Mouse (Mus musculus): Measurements from ENCODE around the gene Enpp5. TPM values are rescaled to one million over a fixed set of nuclear protein-coding genes. Genes with fewer than 3 reads are reported as not detected.

Gene Enpp5
- polyA plus RNA-seq (2014; fragmentation: Illumina TruSeq; extraction: RNeasy Lipid Tissue Mini Kit (QIAGEN cat#74804); ENCODE audit: low read depth, low replicate concordance) = 474 TPM

GRCm38 (mm10) chr17:44078631-44079350 lies at the start of gene Enpp5:
Enpp5 (plus strand) TSS chr17:44078813.

GRCm38 (mm10) chr17:44105287-44106138 lies 26.9 kb downstream of the Enpp5 start, which contains the start of gene Enpp4:
Enpp4 (minus strand) TSS chr17:44105809.

Other genes with a start within 250 kb of the Enpp5 start
- 22.1 TPM for gene Enpp4, start 27.0 kb downstream of the Enpp5 start, polyA plus RNA-seq (2014; fragmentation: Illumina TruSeq; extraction: RNeasy Lipid Tissue Mini Kit (QIAGEN cat#74804); ENCODE audit: low read depth, low replicate concordance)
- gene Clic5, start 109.8 kb downstream of the Enpp5 start, polyA plus RNA-seq (2014; fragmentation: Illumina TruSeq; extraction: RNeasy Lipid Tissue Mini Kit (QIAGEN cat#74804); ENCODE audit: low read depth, low replicate concordance) = 6.9 TPM

Measured in adipose tissue, adult 10 weeks (tissue).